Mouse (Mus musculus) left cerebral cortex, postnatal 25 days (tissue): ENCODE measurements around the gene Rin2. TPM values are rescaled to one million over a fixed set of nuclear protein-coding genes. Genes with fewer than 3 reads are reported as not detected.
"Not testable (repeated sequence)": the region's sequence is repeated elsewhere in the genome, so short reads cannot be mapped to it uniquely, and the experiment has no call there.

ENCODE experiments used
- DNase-seq, 2 experiments: peaks; one replicate each; pipeline ENCODE4 v3.0.0; 2022; ENCODE audit warnings: low spot score in 2 of 2, mixed read lengths in 1 of 2
- intact Hi-C: fragments of 180-260 bp; cut with DNase I; formaldehyde crosslinking; loops from one replicate; pipeline ENCODE4 v1.15.1; 2025
- microRNA-seq, 2 experiments: library from miRNA; unstranded; fragments of <30 nt; microRNA quantifications; one replicate each; pipeline ENCODE4 v1.2.0; 2022
- total RNA-seq, 2 experiments: library from RNA; stranded (reverse); gene quantifications; 2 replicates each; pipeline ENCODE4 v1.2.3; 2021

Rin2 gene
- total RNA-seq, 2 experiments from 2014 or later: 18.4 to 22.6 TPM

- DNase-seq: no peak
Observed at GRCm38 (mm10) chr2:145905156-145905555, 230.1 kb downstream of the Rin2 start.

GRCm38 (mm10) chr2:145905884-145906283, 230.9 kb downstream of the Rin2 start:
- intact Hi-C loops, DNase-seq: not testable (repeated sequence)

More at GRCm38 (mm10) chr2:145905156-145905555, 230.1 kb downstream of the Rin2 start:
- intact Hi-C loops: no loop called here

GRCm38 (mm10) chr2:145920941-145921650, 246.1 kb downstream of the Rin2 start:
- intact Hi-C loops: no loop called here
- DNase-seq: no peak

- peak; percentile 97 for DNase-seq
- intact Hi-C loops: no loop called here
Observed at GRCm38 (mm10) chr2:145934339-145935231, 259.6 kb downstream of the Rin2 start, which contains the start of the genes Cfap61 and Crnkl1. Cfap61 (plus strand) TSS chr2:145934784. Crnkl1 (minus strand) TSS chr2:145935014.

GRCm38 (mm10) chr2:145936975-145937374, 262.0 kb downstream of the Rin2 start:
- no peak for DNase-seq
- intact Hi-C loops: no loop called here

Small RNA genes within 50 kb of the gene (microRNA-seq; reads per million reads assigned to microRNA genes)
- 0 reads per million in 2 experiments for gene Gm25026

Other genes starting within 250 kb of the Rin2 start
- 10 to 100 TPM; 75.0 to 82.0 TPM for gene Naa20, start 226.9 kb downstream of the Rin2 start, total RNA-seq